In genomic region chr5:72175530-72175929, GRCm38 (mm10) we compare ENCODE assay signal across 8 mouse cellular contexts. TPM values are rescaled to one million over a fixed set of nuclear protein-coding genes. Genes with fewer than 3 reads are reported as not detected.
DNase-seq lines count a peak whose midpoint lies in the region; ATAC-seq and TF ChIP-seq lines count a peak whose summit lies in the region.

No protein-coding gene starts in this region.

- WGBS in heart, embryonic 16.5 days, result 33% methylated on average over 7 of the region's 7 CpGs
- WGBS in hindbrain, embryonic 11.5 days, result 26% methylated on average over 7 of the region's 7 CpGs
- 3% methylated on average over 7 of the region's 7 CpGs for WGBS in midbrain, postnatal 0 days

- peak overlapping the region; percentile 26; the same call in 1 of the 2 replicates for H3K9ac ChIP-seq in heart, embryonic 16.5 days (ENCODE audit: low read length)
- 0 out of 2 replicates have a peak overlapping the region, but pooled peaks have one; percentile 27 for H3K9ac ChIP-seq in hindbrain, embryonic 11.5 days (ENCODE audit: low read depth, low read length)
- H3K9ac ChIP-seq in midbrain, postnatal 0 days (replicated peaks; ENCODE audit: low read length, poor library complexity, severe bottlenecking), result no peak overlapping the region; the same call in 1 of the 2 replicates

- ATAC-seq in heart, embryonic 16.5 days (replicated peaks; ENCODE audit: extremely low read depth, insufficient read depth, low FRiP score), result no peak
- ATAC-seq in hindbrain, embryonic 11.5 days (ENCODE audit: low FRiP score), result peak; percentile 70
- peak; percentile 55; the same call in 1 of the 2 replicates for ATAC-seq in midbrain, postnatal 0 days (ENCODE audit: low FRiP score)

- no peaks in the 10 kb centered on the region for H3K9me3 ChIP-seq in heart, embryonic 16.5 days (replicated peaks; ENCODE audit: control insufficient read depth, low read length)
- H3K9me3 ChIP-seq in hindbrain, embryonic 11.5 days (ENCODE audit: control insufficient read depth, low read length), result no peaks in the 10 kb centered on the region
- H3K9me3 ChIP-seq in midbrain, postnatal 0 days (ENCODE audit: low read length), result no peaks in the 10 kb centered on the region

- H3K27me3 ChIP-seq in heart, embryonic 16.5 days (ENCODE audit: control insufficient read depth, insufficient read depth, low read length), result no peaks in the 10 kb centered on the region
- H3K27me3 ChIP-seq in hindbrain, embryonic 11.5 days (ENCODE audit: control insufficient read depth, insufficient read depth, low read length), result no peaks in the 10 kb centered on the region
- no peaks in the 10 kb centered on the region for H3K27me3 ChIP-seq in midbrain, postnatal 0 days (ENCODE audit: insufficient read depth, low read length)

- no peak overlapping the region for H3K27ac ChIP-seq in heart, embryonic 16.5 days (ENCODE audit: low read length)
- H3K27ac ChIP-seq in hindbrain, embryonic 11.5 days (ENCODE audit: low read depth, low read length), result peak overlapping the region; percentile 58; the same call in 1 of the 2 replicates
- H3K27ac ChIP-seq in midbrain, postnatal 0 days (ENCODE audit: low read depth, low read length), result no peak overlapping the region

- intact Hi-C loops in heart, postnatal 14 days (cut with DNase I), result loop anchor here (1.0 kb wide), 1 partner anchor 94 kb away; no protein-coding TSS in a partner anchor

- no peaks in the 10 kb centered on the region for H3K4me1 ChIP-seq in heart, embryonic 16.5 days (ENCODE audit: control insufficient read depth, insufficient read depth, low read length)
- no peaks in the 10 kb centered on the region for H3K4me1 ChIP-seq in hindbrain, embryonic 11.5 days (replicated peaks; ENCODE audit: control insufficient read depth, insufficient read depth, low read length)
- H3K4me1 ChIP-seq in midbrain, postnatal 0 days (ENCODE audit: insufficient read depth, low read length), result no peaks in the 10 kb centered on the region

- no peak for TF ChIP-seq CTCF in midbrain, postnatal 0 days (IDR thresholded peaks at IDR 0.05)

- no peak overlapping the region for H3K4me3 ChIP-seq in heart, embryonic 16.5 days (ENCODE audit: low read length)
- no peak overlapping the region for H3K4me3 ChIP-seq in hindbrain, embryonic 11.5 days (ENCODE audit: low read depth, low read length)
- no peak overlapping the region for H3K4me3 ChIP-seq in midbrain, postnatal 0 days (ENCODE audit: low read depth, low read length)

- DNase-seq in heart, postnatal 14 days, result no peak
- DNase-seq in embryo, embryonic 10 days (ENCODE audit: low spot score), result peak; percentile 36
- DNase-seq in hindbrain, embryonic 11.5 days (ENCODE audit: low spot score), result peak; percentile 52
- peak; percentile 18 for DNase-seq in midbrain, postnatal 0 days (ENCODE audit: low spot score)
- DNase-seq in layer of hippocampus, adult 8-10 months (ENCODE audit: low spot score in 2 of 2), result no peak
- DNase-seq in ovary, adult 18-20 months (ENCODE audit: low spot score), result no peak
- DNase-seq in thymus, adult 18-20 months, result no peak

- peak overlapping the region; percentile 43 for H3K4me2 ChIP-seq in heart, embryonic 16.5 days (ENCODE audit: low read depth, low read length)
- H3K4me2 ChIP-seq in hindbrain, embryonic 11.5 days (replicated peaks; ENCODE audit: low read depth, low read length), result no peak overlapping the region
- H3K4me2 ChIP-seq in midbrain, postnatal 0 days (ENCODE audit: low read depth, low read length, poor library complexity, severe bottlenecking), result peak overlapping the region; percentile 33

- no peaks in the 10 kb centered on the region for H3K36me3 ChIP-seq in heart, embryonic 16.5 days (ENCODE audit: control insufficient read depth, insufficient read depth)
- H3K36me3 ChIP-seq in hindbrain, embryonic 11.5 days (ENCODE audit: control insufficient read depth, insufficient read depth, low read length), result no peaks in the 10 kb centered on the region
- H3K36me3 ChIP-seq in midbrain, postnatal 0 days (ENCODE audit: insufficient read depth, low read length), result no peaks in the 10 kb centered on the region

RNA-seq across cellular contexts. Expression of gene Commd8, which starts 7.5 kb away (rescaled TPM):
- 83.5 and 105 TPM in 2 replicates for polyA plus RNA-seq in heart, embryonic 16.5 days (2015; fragmentation: Nextera tagmentation; extraction: Ambion mirVana)
- total RNA-seq in heart, postnatal 14 days (2021), result 10 to 100 TPM; 34.4 to 37.8 TPM
- 199 and 203 TPM in 2 replicates for polyA plus RNA-seq in hindbrain, embryonic 11.5 days (2014; fragmentation: Nextera tagmentation; extraction: Ambion mirVana)
- total RNA-seq in midbrain, postnatal 0 days (2014; rRNA removed), result 23.9 and 34.0 TPM in 2 replicates
- 146 and 151 TPM in 2 replicates for polyA plus RNA-seq in midbrain, postnatal 0 days (2015; fragmentation: Nextera tagmentation; extraction: Ambion mirVana)
- total RNA-seq in layer of hippocampus, adult 8-10 months (2022), result 100 to 1,000 TPM in 1 of 4 experiments, 10 to 100 TPM in 3; 94.5 to 114 (median 97.0) TPM

Comparison
In these comparisons a context has a peak if more than half of its experiments do, and no peak if none do; other contexts are left out.
1. DNase-seq: peak in embryo, embryonic 10 days (single experiment), hindbrain, embryonic 11.5 days (single experiment) and midbrain, postnatal 0 days (single experiment); none in heart, postnatal 14 days (0 of 2), layer of hippocampus, adult 8-10 months (0 of 2), ovary, adult 18-20 months (single experiment) and thymus, adult 18-20 months (0 of 2).